Mouse (Mus musculus) Muller cell, postnatal 12 days (primary cell): ENCODE results near the gene Rhoa.
"Not testable (repeated sequence)": the region's sequence is repeated elsewhere in the genome, so short reads cannot be mapped to it uniquely, and the experiment has no call there.

Experiments used
- DNase-seq: peaks from one replicate; pipeline ENCODE4 v3.0.0-alpha.2; 2015; ENCODE audit errors: inconsistent ontology term

Gene Rhoa

DNA sequence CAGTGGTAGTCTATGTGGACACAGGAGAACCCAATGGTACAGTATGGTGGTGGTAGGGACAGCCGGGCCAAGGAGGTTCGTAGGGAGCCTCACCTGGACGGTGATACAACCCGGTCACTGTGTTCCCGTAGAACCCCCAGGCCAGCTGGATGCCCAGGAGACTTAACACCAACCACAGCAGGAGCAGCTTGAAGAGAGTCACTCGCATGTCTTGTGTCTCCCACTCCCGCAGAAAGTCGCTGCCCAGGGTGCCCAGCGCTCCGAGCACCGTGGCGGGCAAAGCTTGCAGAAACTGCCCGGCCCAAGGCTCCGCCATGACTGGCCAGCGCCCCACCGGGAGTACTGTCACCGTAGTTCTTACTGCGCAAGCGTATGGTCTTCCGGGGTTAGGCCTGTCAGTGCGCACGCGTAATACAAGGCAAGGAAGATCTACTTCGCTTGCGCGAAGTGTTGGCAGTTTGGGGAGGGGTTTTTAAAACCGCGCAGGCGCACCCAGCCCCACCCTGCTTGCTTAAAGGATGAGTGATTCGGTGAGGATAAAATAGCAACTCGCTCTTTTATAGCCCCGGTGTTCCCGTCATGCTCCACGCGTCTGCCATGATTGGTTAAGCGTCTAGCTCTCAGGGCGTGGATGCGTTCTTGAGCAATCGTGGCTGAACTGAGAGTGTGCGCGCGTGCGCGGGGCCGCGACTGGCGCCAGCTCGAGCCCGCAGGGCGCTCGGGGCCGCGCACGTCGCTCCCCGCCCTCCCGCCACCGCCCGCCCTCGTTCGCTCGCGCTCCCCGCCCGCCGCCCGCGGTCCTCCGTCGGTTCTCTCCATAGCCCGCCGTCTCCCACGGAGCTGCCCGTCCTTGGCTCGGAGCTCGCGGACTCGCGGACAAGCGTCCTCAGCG lies at the start of gene Rhoa, which contains the start of gene Tcta:
TSS of gene Rhoa (plus strand) at position 501 of the 892 bp plus-strand sequence.
TSS of gene Tcta (minus strand) at position 532 of the 892 bp plus-strand sequence.
- peak; percentile 99 for DNase-seq

DNA sequence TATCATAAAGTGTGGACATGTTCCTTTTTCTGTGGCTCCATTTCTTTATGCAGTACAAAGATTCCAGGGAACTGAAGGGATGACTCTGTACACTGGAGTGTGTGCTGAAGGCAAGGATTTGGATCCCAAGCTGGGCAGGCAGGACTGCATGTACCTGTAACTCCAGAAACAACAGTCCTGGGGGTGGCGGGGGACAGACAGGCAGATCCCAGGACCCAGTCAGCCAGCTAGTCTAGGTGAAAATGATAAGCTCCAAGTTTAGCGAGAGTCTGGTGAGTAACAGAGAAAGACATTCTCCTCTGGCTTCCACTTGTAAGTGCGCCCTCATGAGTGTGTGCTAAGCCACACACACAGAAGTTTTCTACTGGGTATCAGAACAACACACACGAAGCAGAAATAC lies 45.4 kb upstream of the Rhoa start:
- DNase-seq: no peak

DNA sequence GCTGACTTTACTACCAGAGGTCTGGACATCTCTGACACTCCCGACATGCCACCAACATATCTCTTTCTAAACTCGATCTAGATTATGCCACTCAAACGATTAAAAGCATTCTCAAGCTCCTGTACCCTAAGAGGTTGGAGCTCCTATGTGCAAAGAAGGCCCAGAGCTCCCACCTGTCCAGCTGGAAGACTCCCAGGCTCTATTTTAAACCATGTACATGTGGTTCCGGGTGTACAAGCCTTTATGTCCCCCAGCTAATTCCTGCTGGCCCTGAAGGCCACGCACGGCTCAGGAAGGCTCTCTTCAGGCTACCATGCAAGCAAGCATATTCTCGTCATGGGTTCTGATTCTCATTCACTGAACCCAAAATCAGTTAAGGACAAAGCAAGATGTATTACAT lies 44.1 kb upstream of the Rhoa start:
- DNase-seq: no peak

DNA sequence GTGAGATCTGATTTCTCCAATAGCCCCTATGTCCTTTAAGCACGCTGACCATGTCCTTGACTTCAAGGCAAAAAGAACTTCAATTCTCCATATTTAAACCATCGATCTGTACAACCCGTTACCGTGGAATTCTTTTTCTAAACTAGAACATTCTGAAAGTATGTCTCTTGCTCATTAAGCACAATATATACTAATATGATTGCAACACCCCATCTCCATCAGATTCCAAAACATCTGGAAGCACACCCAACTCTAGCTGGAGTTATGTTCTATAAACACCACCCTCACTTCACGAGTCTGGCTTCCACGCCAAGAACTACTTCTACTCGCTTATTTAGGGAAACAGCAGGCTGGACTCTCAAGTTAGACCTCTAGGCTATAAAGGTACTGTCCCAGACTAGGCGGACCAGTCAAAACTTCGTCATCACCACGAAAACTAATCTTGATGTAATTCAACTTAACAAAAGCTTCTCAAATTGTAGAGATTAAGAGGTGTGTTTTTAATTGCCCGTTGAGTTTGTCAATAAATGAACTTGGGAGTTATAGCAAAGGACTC lies 43.4 kb upstream of the Rhoa start:
- no peak for DNase-seq

DNA sequence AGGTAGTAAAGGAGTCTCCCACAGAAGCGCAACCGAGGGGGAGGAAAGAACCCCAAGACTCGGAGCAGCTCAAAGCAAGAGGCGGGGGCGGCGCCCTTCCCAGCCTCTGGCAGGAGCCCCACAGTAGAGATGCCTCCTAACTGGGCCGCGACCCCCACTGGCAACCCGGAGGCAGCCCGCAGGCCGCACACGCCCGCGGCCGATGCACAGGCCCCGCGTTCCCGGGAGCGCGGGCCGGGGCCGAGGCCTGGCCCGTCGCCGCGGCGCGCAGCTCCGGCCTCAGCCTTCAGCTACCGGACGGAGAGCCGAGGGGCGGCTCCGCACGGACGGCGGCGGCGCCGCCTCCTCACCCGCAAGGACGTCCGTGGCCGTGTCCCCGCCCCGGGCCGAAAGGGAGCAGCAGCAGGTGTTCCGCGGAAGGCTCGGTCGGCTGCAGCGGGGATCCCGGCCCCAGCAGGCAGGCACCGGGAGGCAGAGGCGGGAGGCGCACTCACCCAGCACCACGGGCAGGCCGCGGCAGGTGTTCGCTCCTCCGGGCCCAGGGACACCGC lies 42.7 kb upstream of the Rhoa start:
- no peak for DNase-seq

DNA sequence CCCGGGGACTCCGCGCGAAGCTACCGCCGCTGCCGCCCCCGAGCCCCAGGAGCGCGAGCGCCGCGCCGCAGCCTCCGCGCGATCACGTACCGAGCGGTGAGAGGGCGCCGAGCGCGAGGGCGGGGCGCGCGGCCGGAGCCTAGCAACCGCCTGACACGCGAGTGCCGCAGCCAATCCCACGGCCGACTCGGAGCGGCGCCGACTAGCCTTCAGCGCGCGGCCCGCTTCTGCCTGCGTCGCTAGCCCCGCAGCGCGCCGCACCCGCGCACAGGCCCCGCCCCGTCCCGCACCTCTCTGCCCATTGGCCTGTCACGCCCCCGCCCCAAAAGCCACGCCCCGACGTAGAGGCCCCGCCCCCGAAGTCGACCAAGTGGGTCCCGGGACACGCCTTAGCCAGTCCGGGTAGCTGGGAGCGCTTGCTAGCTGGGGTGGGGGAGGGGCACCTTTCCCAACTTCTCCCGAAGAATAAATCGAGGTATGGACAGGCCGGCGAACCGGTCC lies 42.2 kb upstream of the Rhoa start, which contains the start of gene Dag1:
TSS of gene Dag1 (minus strand) at position 269 of the 501 bp plus-strand sequence.
- peak; percentile 100 for DNase-seq

DNA sequence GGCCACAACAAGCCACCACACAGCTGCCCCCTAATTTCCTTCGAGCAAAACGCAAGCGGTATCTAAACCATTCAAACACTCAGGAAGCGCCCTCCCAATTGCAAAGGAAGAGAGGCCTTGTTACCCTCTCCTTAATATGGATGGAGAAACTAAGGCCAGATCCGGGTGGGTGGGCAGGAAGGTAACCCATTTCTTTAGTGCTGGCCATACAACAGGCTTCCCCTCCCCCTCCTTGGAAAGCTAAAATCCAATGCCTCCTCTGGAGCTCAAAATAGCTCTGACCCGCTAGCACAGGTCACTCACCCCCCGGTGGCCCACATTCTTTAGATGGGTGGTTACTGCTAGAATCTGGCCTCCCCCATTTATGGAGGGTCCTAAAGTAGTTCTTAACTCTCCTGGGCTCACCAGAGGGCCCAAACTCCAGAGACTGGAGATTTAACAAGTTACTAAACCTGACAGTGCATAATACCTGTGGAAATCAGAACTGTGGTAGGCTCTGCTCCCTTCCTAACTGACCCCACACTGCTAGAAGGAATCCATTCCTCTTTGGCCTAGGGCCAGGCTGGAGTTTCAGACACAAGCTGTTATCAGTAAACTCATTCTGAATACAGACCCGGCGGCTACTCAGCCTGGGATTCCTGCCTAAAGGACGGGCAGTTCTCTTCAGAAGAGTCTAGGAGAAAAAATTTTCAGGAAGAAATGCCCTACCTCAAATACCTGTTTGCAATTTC lies 41.6 kb upstream of the Rhoa start:
- DNase-seq: peak; percentile 35

DNA sequence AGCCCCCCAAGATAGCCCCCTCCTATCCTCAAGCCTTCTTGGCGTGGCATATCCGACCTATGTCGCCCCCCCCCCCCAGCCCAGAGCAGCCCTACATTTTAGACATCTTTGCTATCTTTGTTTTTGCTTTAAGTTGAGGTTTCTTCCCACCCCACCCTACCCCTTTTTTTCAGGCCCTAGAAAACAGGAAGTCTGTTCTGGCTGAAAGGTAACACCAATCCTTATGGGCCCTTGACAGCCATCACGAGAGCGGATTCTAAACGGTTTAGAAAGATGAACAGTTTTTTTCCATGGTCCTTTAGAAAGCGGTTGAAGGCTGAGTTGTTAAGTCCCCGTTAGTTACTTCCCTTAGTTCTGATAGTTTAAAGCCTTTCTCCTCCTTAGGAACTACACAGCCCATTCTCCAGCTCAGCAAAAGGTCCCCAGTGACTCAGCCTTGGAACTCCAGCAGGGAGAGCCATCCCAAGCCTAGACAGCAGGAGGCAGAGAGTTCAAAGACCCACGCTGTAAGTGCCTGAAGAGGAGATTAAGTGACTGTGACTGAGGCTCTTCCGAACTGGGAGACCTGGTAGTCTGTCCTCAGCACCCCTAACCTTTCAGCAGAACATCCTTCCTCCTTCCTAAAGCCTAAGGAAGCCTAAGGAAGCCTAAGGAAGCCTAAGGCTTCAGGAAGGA lies 39.5 kb upstream of the Rhoa start:
- no peak for DNase-seq

DNA sequence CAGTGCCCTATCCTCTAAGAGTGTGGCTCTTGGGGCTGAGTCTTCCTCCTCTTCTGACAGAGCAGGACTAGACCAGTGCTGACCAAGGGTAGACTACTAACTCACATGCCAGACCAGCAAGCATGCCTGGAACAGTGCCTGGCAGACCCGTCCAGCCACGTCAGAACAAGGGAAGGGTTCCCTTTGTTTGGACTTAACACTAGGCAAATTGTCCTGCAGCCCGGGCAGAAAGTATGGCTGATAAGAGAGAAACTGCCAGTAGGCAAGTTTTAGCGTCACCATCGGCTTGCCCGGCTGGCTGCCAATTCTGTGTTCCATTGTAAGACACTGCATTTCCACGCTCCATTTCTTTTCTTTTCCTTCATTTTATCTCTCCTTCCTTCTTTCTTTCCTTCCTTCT lies 38.2 kb upstream of the Rhoa start:
- peak; percentile 82 for DNase-seq

DNA sequence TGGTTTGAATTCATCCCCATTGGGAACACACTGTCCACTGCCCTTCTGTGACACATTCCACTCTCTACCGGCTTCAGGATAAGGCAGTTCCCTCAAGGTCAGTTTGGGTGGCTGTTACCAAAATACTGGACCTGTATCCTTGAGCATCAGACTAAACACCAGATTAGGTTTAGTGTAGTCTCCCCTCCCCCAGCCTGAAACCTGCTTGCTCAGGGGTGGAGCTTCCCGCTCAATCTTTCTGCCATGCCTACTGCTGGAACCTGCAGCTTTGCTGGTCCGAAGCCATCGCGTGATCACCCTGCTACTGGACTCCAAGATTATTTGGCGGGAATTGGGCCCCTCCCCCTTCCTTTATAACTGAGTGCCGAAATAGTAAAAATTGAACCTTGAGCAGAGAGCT lies 37.2 kb upstream of the Rhoa start:
- DNase-seq: not testable (repeated sequence)

DNA sequence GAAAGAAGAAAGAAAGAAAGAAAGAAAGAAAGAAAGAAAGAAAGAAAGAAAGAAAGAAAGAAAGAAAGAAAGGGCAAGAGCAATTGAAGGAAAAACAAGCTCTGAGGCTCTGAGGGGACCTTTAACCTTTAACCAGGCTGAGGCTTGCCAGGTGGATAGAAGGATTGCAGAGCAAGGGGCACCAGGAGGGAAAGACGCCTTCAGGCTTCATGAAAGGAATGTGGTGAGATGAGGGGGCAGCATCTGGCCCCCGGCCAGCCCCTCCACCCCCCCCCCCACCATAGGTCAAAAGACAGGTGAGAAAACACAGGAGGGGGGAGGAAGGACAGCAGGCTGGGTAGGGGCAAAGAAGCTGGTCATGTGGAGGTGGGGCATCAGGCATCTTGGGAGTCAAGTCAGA lies 34.0 kb upstream of the Rhoa start:
- DNase-seq: no peak

DNA sequence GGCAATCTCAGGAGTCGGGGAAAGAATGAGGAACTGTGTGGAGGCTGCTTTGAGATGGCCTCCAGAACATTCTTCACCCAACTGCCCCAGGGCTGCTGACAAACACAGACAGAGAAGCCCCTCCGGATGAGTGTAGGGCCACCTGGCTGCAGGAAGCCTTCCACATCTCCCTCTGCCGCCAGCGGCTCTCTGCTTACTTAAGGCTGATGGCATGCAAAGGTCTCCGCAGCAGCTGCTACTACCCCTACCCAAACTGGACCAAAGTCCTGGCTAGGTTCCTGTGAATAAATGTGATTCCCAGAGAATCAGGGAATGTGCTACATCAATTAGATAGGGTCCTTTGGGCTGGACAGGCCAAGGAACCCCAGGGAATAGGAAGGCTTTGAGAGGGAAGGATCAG lies 33.2 kb upstream of the Rhoa start:
- no peak for DNase-seq

DNA sequence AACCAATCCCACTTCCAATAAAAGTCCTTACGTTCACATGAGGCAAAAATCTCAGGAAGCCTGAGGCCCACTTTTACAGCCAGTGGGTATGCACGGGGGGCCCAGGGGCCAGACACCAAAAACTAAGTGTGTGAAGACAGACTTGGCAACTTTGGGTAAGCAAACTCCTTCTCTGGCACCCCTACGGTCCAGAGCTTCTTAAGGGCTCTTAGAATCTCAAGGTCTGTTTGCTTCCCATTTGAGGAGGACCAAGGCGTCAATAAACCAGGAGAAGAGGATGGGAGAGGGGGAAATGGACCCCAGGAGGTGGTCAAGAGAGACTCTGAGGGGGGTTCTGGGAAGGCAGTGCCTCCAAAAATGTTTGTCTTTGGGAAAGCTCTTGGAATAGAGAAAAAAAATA lies 32.4 kb upstream of the Rhoa start:
- DNase-seq: no peak

DNA sequence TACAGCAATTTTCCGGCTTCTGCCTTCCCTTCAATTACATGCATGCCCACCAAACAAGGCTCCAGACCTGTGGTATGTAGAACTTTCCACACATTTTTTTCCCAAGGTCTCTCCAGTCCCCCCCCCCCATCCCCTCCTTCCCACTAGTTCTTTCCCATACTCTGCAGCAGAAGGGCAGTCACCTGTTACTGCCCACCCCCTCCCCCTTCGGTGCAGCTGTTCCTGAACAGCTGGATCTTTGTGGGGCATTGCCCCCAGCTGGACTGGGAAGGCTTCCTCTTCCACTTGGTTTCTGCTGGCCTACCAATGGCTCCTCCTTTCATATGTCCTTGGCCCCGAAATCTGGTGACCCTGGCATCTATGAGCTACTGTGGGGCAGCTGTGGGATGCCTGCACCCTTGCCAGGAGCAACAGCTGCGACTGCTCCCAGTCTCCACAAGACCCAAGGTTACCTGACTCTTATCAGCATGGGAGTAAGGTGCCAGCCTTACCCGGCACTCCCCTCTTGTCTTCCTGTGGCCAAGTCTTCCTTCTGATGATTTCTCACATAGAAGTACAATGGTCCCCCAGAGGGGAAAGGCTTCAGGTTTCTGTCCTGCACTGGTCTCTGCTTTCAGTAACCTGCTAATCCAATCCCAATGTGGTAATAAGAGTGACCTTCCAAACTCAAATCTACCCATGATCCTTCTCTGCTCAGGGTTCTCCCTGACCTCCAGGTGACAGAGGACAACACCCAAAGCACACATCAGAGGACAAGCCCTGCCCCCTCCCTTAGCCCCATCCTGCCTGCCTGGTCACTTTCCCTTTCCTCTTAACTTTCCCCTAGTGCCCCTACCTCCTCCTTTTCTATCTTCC lies 31.2 kb upstream of the Rhoa start:
- no peak for DNase-seq

DNA sequence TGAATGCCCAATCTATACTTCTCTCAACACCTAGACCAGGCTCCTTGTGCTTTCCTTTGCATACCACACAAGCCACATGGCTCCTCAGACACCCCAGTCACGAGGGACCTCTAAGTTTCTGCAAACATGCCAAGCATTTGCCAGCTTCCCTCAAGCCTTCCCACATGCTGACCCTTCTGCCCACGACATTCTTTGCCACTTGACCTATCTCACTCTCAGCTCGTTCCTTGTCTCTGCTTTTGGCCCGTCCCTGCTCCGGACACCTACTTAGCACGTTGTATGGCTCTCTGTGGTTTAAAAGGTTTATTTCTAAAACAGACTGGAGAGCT lies 30.6 kb upstream of the Rhoa start:
- DNase-seq: peak; percentile 59

DNA sequence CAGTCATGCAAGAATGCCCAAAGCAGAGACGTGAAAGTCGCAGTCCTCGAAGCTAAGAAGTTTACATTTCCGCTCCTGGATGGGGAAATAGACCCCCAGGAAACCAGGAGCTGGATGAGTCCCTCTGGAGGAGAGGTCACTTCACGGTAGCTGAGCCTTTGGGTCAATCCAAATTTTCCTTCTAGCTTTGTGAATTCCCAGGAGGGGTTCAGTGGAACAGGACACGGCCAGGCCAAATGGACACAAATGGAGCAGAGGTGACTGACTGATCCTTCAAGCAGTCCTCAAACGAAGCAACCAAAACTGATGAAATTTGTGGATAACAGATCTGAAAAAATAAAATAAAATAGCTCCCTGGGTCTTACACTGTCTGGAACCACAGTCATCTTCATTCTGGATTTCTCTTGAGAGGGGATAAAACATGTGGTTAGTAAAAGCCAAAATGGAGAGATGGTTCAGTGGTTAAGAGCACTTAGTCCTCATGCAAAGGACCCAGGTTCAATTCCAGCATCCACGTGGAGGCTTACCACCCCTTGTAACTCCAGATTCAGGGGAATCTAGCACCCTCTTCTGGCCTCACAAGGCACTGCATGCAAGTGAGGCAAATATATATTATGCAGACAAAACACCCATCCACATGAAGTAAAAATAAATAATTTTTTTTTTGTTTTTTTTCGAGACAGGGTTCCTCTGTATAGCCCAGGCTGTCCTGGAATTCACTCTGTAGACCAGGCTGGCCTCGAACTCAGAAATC lies 27.1 kb upstream of the Rhoa start:
- no peak for DNase-seq

DNA sequence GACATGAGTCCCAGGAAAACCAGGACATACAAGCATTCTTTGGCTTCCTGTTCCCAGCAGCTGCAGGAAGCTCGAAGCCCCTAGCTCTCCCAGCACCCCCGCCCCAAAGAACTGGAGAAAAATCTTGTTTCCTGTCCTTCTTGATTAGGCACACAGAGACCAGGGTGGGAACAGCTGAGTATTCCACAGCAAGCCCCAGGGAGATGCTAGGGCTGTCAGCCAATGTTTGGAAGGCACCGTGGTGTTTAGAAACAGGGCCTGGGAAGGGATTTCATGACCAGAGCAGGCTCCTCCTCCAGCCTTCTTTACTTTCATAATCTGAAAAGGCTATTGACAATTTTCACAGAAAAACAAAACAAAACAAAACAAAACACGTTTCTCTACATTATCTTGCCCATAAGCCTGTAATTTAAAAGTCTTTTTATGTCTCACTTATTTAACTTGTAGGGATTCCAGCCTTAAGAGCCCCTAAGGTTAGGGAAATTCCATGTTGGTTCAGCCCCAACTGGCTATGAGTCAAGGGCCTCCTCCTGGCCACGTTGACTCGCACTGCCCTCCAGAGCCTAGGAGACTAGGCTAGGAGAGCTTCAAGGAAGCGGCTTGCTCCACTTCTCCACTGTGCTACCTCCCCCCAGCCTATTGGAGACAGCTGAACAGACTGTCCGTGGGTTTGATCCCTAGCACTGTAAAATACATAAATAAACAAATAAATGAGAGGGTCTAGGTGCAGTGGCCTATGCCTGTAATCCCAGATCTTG lies 25.7 kb upstream of the Rhoa start:
- DNase-seq: peak; percentile 59

DNA sequence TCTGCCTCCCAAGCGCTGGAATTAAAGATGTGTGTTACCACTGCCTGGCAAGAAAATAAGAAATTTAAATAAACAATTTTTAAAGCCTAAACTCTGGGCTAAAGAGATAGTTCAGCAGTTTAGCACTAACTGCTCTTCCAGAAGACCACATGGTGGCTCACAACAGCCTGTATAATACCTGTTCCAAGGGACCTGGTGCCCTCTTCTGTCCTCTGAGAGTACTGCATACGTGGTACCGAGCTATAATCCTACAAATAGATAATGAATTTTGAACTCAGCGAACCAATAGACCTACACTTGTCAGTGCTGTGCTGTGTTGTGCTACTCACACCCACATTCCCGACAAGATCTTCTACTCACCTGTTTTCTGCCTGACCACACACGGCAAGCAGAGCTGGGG lies 21.5 kb upstream of the Rhoa start:
- peak; percentile 39 for DNase-seq
